Mouse (Mus musculus) adrenal gland, postnatal 10 days (tissue): ENCODE data around the gene Trmt2a. TPM values are rescaled to one million over a fixed set of nuclear protein-coding genes. Genes with fewer than 3 reads are reported as not detected.
"Not testable (repeated sequence)": the region's sequence is repeated elsewhere in the genome, so short reads cannot be mapped to it uniquely, and the experiment has no call there.

ENCODE experiments used
- DNase-seq: peaks from one replicate; pipeline ENCODE4 v3.0.0; 2021; ENCODE audit warnings: mixed read lengths
- microRNA-seq: library from miRNA; unstranded; fragments of <30 nt; microRNA quantifications from one replicate; pipeline ENCODE4 v1.2.0, GENCODE M21; 2021
- total RNA-seq, 2 experiments: library from RNA; stranded (reverse); gene quantifications; 2 replicates each; pipeline ENCODE4 v1.2.3; 2021

Gene Trmt2a
- total RNA-seq, 2 experiments from 2014 or later: 34.2 to 46.7 TPM

- peak; percentile 88 for DNase-seq
Measured at GRCm38 (mm10) chr16:18288581-18289061, 40.1 kb downstream of the Trmt2a start.

- peak; percentile 99 for DNase-seq
Measured at GRCm38 (mm10) chr16:18289067-18289588, 40.6 kb downstream of the Trmt2a start, which contains the start of gene Dgcr8. TSS of gene Dgcr8 (minus strand) at chr16:18289246.

GRCm38 (mm10) chr16:18289614-18290013, 41.1 kb downstream of the Trmt2a start:
- DNase-seq: not testable (repeated sequence)

Small RNA genes within 50 kb of the gene (microRNA-seq; reads per million reads assigned to microRNA genes)
- gene Gm24572 (1.4 reads per million), gene Mir1306 (186 reads per million, percentile 52 among the genes with 10 or more reads in this experiment)

Other genes with a start within 250 kb of the Trmt2a start
- gene Dgcr6, start 195.8 kb upstream of the Trmt2a start, total RNA-seq: 10 to 100 TPM; 57.4 to 60.9 TPM
- gene Prodh, start 158.5 kb upstream of the Trmt2a start, total RNA-seq: 10 to 100 TPM; 14.9 to 16.5 TPM
- under 1 TPM; 0.66 to 0.94 TPM for gene Rtn4r, start 121.0 kb upstream of the Trmt2a start, total RNA-seq
- not detected for gene Ccdc188, start 30.8 kb upstream of the Trmt2a start, total RNA-seq
- 10 to 100 TPM; 18.9 to 20.5 TPM for gene Zdhhc8, start 13.5 kb upstream of the Trmt2a start, total RNA-seq
- 100 to 1,000 TPM; 123 to 127 TPM for gene Ranbp1, start 53 bp downstream of the Trmt2a start, total RNA-seq
- not detected for gene Gm49776, start 9.6 kb downstream of the Trmt2a start, total RNA-seq
- 10 to 100 TPM; 26.8 to 41.9 TPM for gene Dgcr8, start 40.6 kb downstream of the Trmt2a start, total RNA-seq
- gene Tango2, start 99.4 kb downstream of the Trmt2a start, total RNA-seq: 10 to 100 TPM; 32.8 to 37.0 TPM
- 10 to 100 TPM; 29.4 to 39.2 TPM for gene Arvcf, start 99.5 kb downstream of the Trmt2a start, total RNA-seq
- gene Txnrd2, start 177.7 kb downstream of the Trmt2a start, total RNA-seq: 10 to 100 TPM; 61.5 to 62.8 TPM
- 100 to 1,000 TPM; 131 to 148 TPM for gene Comt, start 178.2 kb downstream of the Trmt2a start, total RNA-seq